Mouse (Mus musculus) embryo, embryonic 10 days (tissue): ENCODE results near the gene Cecr2.
A peak's percentile ranks its signal among the peaks of the same experiment; 100 is the strongest.
"Not testable (repeated sequence)": the region's sequence is repeated elsewhere in the genome, so short reads cannot be mapped to it uniquely, and the experiment has no call there.

Experiments
- DNase-seq: peaks from one replicate; pipeline ENCODE4 v3.0.0-alpha.2; 2015; ENCODE audit warnings: low spot score

Cecr2 gene

GRCm38 (mm10) chr6:120773149-120773628, 107.0 kb downstream of the Cecr2 start, which contains the start of gene Slc25a18:
Gene Slc25a18, plus strand, starts transcription at chr6:120773578.
- DNase-seq = no peak

- no peak for DNase-seq
Measured at GRCm38 (mm10) chr6:120773763-120774162, 107.6 kb downstream of the Cecr2 start.

- DNase-seq = no peak
Measured at GRCm38 (mm10) chr6:120776286-120776685, 110.1 kb downstream of the Cecr2 start.

GRCm38 (mm10) chr6:120777533-120777932, 111.4 kb downstream of the Cecr2 start:
- no peak for DNase-seq

GRCm38 (mm10) chr6:120778226-120778625, 112.1 kb downstream of the Cecr2 start:
- DNase-seq = no peak

GRCm38 (mm10) chr6:120782948-120783347, 116.8 kb downstream of the Cecr2 start:
- DNase-seq = no peak

GRCm38 (mm10) chr6:120784351-120784750, 118.2 kb downstream of the Cecr2 start:
- no peak for DNase-seq

GRCm38 (mm10) chr6:120788068-120788607, 122.0 kb downstream of the Cecr2 start:
- no peak for DNase-seq

- peak; percentile 43 for DNase-seq
Measured at GRCm38 (mm10) chr6:120788904-120789303, 122.7 kb downstream of the Cecr2 start.

- no peak for DNase-seq
Measured at GRCm38 (mm10) chr6:120790153-120790552, 124.0 kb downstream of the Cecr2 start.

- no peak for DNase-seq
Measured at GRCm38 (mm10) chr6:120790717-120791116, 124.5 kb downstream of the Cecr2 start.

GRCm38 (mm10) chr6:120792947-120793346, 126.8 kb downstream of the Cecr2 start:
- DNase-seq = peak; percentile 18

- no peak for DNase-seq
Measured at GRCm38 (mm10) chr6:120795422-120796086, 129.4 kb downstream of the Cecr2 start.

- no peak for DNase-seq
Measured at GRCm38 (mm10) chr6:120796111-120796510, 129.9 kb downstream of the Cecr2 start.

GRCm38 (mm10) chr6:120798019-120798418, 131.8 kb downstream of the Cecr2 start:
- DNase-seq = no peak

- no peak for DNase-seq
Measured at GRCm38 (mm10) chr6:120798905-120799304, 132.7 kb downstream of the Cecr2 start.

GRCm38 (mm10) chr6:120799581-120800041, 133.4 kb downstream of the Cecr2 start:
- no peak for DNase-seq

- no peak for DNase-seq
Measured at GRCm38 (mm10) chr6:120806999-120807737, 141.0 kb downstream of the Cecr2 start.

GRCm38 (mm10) chr6:120807738-120808081, 141.5 kb downstream of the Cecr2 start:
- DNase-seq = no peak

- not testable (repeated sequence) for DNase-seq
Measured at GRCm38 (mm10) chr6:120811999-120812398, 145.8 kb downstream of the Cecr2 start.

- DNase-seq = no peak
Measured at GRCm38 (mm10) chr6:120819294-120819693, 153.1 kb downstream of the Cecr2 start.

- DNase-seq = no peak
Measured at GRCm38 (mm10) chr6:120820144-120820543, 154.0 kb downstream of the Cecr2 start.
